Mouse (Mus musculus): ENCODE data around the gene Gm20388. TPM values are rescaled to one million over a fixed set of nuclear protein-coding genes. Genes with fewer than 3 reads are reported as not detected.

Gene Gm20388
- polyA plus RNA-seq, 1 experiment from 2014 or later, result 5.5 TPM

DNA sequence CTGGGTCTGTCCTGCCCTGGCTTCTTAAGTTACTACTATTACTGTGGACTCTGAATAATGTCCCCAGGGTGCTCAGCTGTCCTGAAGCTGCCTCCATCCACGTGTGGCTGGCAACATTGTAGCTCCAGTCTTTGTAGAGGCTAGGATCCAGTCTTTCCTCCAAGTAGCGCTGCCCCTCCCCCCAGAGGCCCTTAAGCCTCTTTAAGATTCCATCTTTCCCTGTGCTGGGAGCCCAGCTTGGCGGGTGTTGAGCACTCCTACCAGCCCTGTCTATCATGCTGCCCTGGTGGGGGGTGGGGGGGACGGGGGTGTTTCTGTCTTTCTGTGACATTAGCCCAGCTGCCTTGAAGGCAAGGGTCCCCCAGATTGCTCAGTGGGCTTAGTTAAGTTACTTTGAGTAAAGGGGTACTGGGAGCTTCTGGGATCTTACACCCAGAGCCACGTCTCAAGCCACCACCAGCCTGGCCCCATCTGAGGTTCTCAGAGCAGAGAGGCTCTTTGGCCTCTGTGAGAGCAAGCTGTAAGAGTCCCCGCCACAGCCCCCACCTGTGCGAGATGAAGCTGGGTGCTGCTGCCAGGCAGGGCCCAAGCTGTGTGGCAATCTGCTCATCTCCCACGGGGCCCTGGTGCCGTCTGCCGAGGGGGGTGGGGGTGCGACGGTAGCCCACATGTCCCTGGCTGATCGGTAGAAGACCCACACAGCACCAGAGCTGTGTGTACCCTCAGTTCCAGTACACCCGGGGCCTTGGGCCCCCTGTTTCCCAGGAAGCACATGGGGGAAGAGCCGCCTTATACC is 646.7 kb downstream of the Gm20388 start:
- Histone ChIP-seq H3K36me3 (replicated peaks) (peaks cover 49% of the 10 kb centered on the region), H3K4me1 (peaks cover 100% of the 10 kb centered on the region), H3K4me3 (peak overlapping the region; percentile 24; the same call in 1 of the 2 replicates), H3K27me3 (ENCODE audit: poor library complexity, severe bottlenecking) (peaks cover 38% of the 10 kb centered on the region), H3K27ac (peak overlapping the region; percentile 86), H3K9me3 (no peaks in the 10 kb centered on the region)
- 51% methylated on average over 15 of the region's 15 CpGs for WGBS
- no peak for DNase-seq (ENCODE audit: extremely low spot score, low spot score)

DNA sequence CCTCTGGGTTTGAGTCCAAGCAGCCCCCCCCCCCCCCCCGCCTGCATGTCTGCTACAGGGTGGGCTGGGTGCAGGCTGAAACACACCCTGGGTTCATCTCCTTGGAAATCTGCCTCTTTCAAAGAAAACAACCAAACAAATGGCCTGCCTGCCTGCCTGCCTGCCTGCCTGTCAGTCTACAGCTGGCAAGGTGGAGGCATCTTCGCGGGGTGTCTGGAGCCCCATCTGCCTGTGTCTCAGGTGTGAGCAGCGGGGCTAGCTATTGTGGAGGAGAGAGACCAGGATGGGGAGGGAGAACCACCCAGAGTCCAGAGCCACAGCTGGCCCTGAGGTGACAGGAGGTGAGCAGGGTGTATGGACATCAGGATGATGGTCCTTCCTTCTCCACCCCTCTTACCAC is 647.5 kb downstream of the Gm20388 start:
- peaks cover 100% of the 10 kb centered on the region for H3K4me1 ChIP-seq
- no peak overlapping the region for H3K4me3 ChIP-seq
- H3K9me3 ChIP-seq, result no peaks in the 10 kb centered on the region
- no peak for DNase-seq (ENCODE audit: extremely low spot score, low spot score)
- H3K27me3 ChIP-seq (ENCODE audit: poor library complexity, severe bottlenecking), result peaks cover 35% of the 10 kb centered on the region
- H3K27ac ChIP-seq, result peak overlapping the region; percentile 86; the same call in 1 of the 2 replicates
- 67% methylated on average over 4 of the region's 4 CpGs for WGBS
- peaks cover 51% of the 10 kb centered on the region for H3K36me3 ChIP-seq (replicated peaks)

DNA sequence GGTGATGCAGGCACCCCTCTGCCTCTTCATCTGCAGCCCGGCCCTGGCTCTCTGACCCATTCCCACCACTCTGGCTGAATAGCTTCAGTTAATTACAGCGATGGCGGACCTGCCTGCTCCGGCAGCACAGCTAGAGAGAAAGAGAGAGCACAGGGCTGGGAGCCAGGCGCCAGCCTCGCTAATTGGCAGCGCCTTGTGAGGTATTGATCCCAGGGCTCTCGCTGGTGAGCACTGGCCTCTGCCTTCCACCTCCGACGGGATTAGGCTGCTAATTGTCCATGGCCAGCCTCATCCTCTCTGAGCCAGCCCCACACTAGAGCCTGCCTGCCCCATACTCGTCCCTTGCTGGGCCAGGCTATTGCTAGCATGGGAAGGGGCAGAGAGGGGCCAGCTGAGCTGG is 649.0 kb downstream of the Gm20388 start:
- Histone ChIP-seq H3K4me1 (peaks cover 100% of the 10 kb centered on the region), H3K4me3 (peak overlapping the region; percentile 15; the same call in 1 of the 2 replicates), H3K36me3 (replicated peaks) (peaks cover 47% of the 10 kb centered on the region), H3K27ac (peak overlapping the region; percentile 86), H3K27me3 (ENCODE audit: poor library complexity, severe bottlenecking) (peaks cover 28% of the 10 kb centered on the region), H3K9me3 (no peaks in the 10 kb centered on the region)
- DNase-seq (ENCODE audit: extremely low spot score, low spot score), result peak; percentile 82
- 13% methylated on average over 11 of the region's 11 CpGs for WGBS

GRCm38 (mm10) chr8:120560535-120560934 is 649.9 kb downstream of the Gm20388 start:
- Histone ChIP-seq H3K27ac (peak overlapping the region; percentile 86), H3K27me3 (ENCODE audit: poor library complexity, severe bottlenecking) (peaks cover 25% of the 10 kb centered on the region), H3K4me3 (peak overlapping the region; percentile 15; the same call in 1 of the 2 replicates), H3K9me3 (no peaks in the 10 kb centered on the region), H3K36me3 (replicated peaks) (peaks cover 39% of the 10 kb centered on the region), H3K4me1 (peaks cover 100% of the 10 kb centered on the region)
- DNase-seq (ENCODE audit: extremely low spot score, low spot score), result no peak
- WGBS, result 68% methylated on average over 5 of the region's 5 CpGs

GRCm38 (mm10) chr8:120561539-120562435 is 651.1 kb downstream of the Gm20388 start:
- H3K27me3 ChIP-seq (ENCODE audit: poor library complexity, severe bottlenecking), result peaks cover 29% of the 10 kb centered on the region
- WGBS, result 84% methylated on average over 22 of the region's 22 CpGs
- H3K4me1 ChIP-seq, result peaks cover 100% of the 10 kb centered on the region
- no peaks in the 10 kb centered on the region for H3K9me3 ChIP-seq
- no peak for DNase-seq (ENCODE audit: extremely low spot score, low spot score)
- peaks cover 40% of the 10 kb centered on the region for H3K36me3 ChIP-seq (replicated peaks)
- peak overlapping the region; percentile 80; the same call in 1 of the 2 replicates for H3K27ac ChIP-seq
- no peak overlapping the region for H3K4me3 ChIP-seq

DNA sequence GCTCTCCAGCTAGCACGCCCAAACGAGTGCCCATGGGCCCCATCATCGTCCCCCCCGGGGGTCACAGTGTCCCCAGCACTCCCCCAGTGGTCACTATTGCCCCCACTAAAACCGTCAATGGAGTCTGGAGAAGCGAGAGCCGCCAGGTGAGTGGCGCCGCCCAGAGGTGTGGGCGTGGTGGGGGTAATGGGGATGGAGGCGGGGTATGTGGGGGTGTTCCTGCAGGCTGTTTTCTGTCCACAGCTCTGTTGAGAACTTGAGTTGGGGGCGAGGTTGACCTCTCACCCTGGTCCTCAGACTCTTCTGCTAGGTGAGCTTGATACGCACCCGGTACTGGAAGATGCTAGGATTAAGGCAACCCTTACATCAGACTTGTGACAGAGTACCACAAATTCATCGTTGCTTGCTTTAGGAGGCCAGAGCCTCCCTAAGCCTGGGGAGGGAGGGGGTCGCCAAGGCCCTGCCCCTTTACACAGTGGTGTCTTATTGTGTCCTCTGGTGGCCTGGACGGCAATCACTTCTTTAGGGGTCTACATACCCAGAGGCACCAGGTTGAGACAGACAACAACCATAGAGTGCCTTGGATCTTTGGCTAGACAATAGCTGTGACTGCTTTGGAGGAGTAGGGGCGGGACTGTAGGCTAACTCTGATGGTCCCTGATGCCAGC is 652.2 kb downstream of the Gm20388 start:
- Histone ChIP-seq H3K36me3 (replicated peaks) (peaks cover 50% of the 10 kb centered on the region), H3K27ac (peak overlapping the region; percentile 80), H3K9me3 (no peaks in the 10 kb centered on the region; the same call in 1 of the 2 replicates), H3K4me1 (peaks cover 94% of the 10 kb centered on the region), H3K4me3 (peak overlapping the region; percentile 24; the same call in 1 of the 2 replicates), H3K27me3 (ENCODE audit: poor library complexity, severe bottlenecking) (peaks cover 24% of the 10 kb centered on the region)
- WGBS, result 76% methylated on average over 18 of the region's 18 CpGs
- DNase-seq (ENCODE audit: extremely low spot score, low spot score), result no peak

DNA sequence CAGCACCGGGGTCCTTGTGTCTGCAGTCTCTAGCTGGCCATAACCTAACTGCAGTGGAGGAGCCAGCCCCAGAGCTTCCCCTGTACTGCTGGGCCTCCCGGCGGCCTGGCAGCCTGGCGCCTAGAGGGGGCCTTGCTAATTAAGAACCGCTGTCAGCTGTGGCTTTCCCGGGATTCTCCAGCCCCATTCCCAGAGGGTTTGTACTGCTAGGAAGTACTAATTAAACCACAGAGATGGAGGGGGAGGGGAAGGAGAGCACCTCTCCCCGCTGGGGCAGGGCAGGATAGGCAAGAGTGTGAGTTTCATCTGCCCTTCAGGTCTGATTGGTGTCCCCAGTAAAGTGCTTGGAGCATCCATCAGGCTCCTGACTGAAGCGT is 652.7 kb downstream of the Gm20388 start:
- H3K4me3 ChIP-seq, result peak overlapping the region; percentile 24; the same call in 1 of the 2 replicates
- H3K9me3 ChIP-seq, result peaks cover 5% of the 10 kb centered on the region; the same call in 1 of the 2 replicates
- peak overlapping the region; percentile 80 for H3K27ac ChIP-seq
- H3K27me3 ChIP-seq (ENCODE audit: poor library complexity, severe bottlenecking), result peaks cover 19% of the 10 kb centered on the region
- peaks cover 92% of the 10 kb centered on the region for H3K4me1 ChIP-seq
- H3K36me3 ChIP-seq (replicated peaks), result peaks cover 55% of the 10 kb centered on the region
- 7% methylated on average over 8 of the region's 8 CpGs for WGBS
- peak; percentile 64 for DNase-seq (ENCODE audit: extremely low spot score, low spot score)

- H3K4me3 ChIP-seq, result peak overlapping the region; percentile 24; the same call in 1 of the 2 replicates
- peaks cover 58% of the 10 kb centered on the region for H3K36me3 ChIP-seq (replicated peaks)
- DNase-seq (ENCODE audit: extremely low spot score, low spot score), result peak; percentile 67
Observed at GRCm38 (mm10) chr8:120563851-120564837, 653.5 kb downstream of the Gm20388 start.

GRCm38 (mm10) chr8:120565151-120565711 is 654.6 kb downstream of the Gm20388 start:
- DNase-seq (ENCODE audit: extremely low spot score, low spot score), result no peak
- H3K36me3 ChIP-seq (replicated peaks), result peaks cover 69% of the 10 kb centered on the region
- H3K27ac ChIP-seq, result peak overlapping the region; percentile 78
- no peak overlapping the region for H3K4me3 ChIP-seq
- H3K4me1 ChIP-seq, result peaks cover 82% of the 10 kb centered on the region
- WGBS, result 16% methylated on average over 7 of the region's 7 CpGs
- H3K9me3 ChIP-seq, result peaks cover 12% of the 10 kb centered on the region; the same call in 1 of the 2 replicates
- peaks cover 14% of the 10 kb centered on the region for H3K27me3 ChIP-seq (ENCODE audit: poor library complexity, severe bottlenecking)

More at GRCm38 (mm10) chr8:120563851-120564837, 653.5 kb downstream of the Gm20388 start:
- Histone ChIP-seq H3K4me1 (peaks cover 84% of the 10 kb centered on the region), H3K9me3 (peaks cover 12% of the 10 kb centered on the region; the same call in 1 of the 2 replicates), H3K27me3 (ENCODE audit: poor library complexity, severe bottlenecking) (peaks cover 14% of the 10 kb centered on the region), H3K27ac (peak overlapping the region; percentile 80)
- 25% methylated on average over 20 of the region's 20 CpGs for WGBS

- Histone ChIP-seq H3K9me3 (peaks cover 12% of the 10 kb centered on the region; the same call in 1 of the 2 replicates), H3K36me3 (replicated peaks) (peaks cover 75% of the 10 kb centered on the region), H3K4me1 (peaks cover 79% of the 10 kb centered on the region), H3K4me3 (no peak overlapping the region), H3K27me3 (ENCODE audit: poor library complexity, severe bottlenecking) (peaks cover 6% of the 10 kb centered on the region; the same call in 1 of the 2 replicates), H3K27ac (peak overlapping the region; percentile 3; the same call in 1 of the 2 replicates)
- DNase-seq (ENCODE audit: extremely low spot score, low spot score), result no peak
- WGBS, result 92% methylated on average over 8 of the region's 8 CpGs
Observed at GRCm38 (mm10) chr8:120566681-120567080, 656.0 kb downstream of the Gm20388 start.

DNA sequence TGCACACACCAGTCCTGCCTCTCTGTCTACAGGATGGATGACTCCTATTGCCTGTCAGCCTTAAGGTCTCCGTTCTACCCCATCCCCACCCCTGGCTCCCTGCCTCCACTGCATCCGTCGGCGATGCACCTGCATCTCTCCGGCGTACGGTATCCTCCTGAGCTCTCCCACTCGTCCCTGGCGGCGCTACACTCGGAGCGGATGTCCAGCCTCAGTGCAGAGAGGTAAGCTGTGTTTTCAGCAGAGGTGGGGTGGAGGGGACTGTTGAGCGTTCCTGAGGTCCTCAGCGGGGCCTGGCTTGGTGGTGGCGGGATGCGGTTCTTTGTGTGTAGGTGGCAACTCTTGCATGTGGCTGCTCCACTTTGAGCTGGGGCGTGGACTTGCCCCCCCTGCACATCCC is 657.1 kb downstream of the Gm20388 start:
- H3K4me3 ChIP-seq, result no peak overlapping the region
- H3K4me1 ChIP-seq, result peaks cover 79% of the 10 kb centered on the region

More for the DNA sequence above, 657.1 kb downstream of the Gm20388 start:
- 0 out of 2 replicates have a peak, but pooled peaks cover 4% of the 10 kb centered on the region for H3K27me3 ChIP-seq (ENCODE audit: poor library complexity, severe bottlenecking)
- WGBS, result 97% methylated on average over 17 of the region's 17 CpGs
- peaks cover 84% of the 10 kb centered on the region for H3K36me3 ChIP-seq (replicated peaks)
- no peak for DNase-seq (ENCODE audit: extremely low spot score, low spot score)
- H3K9me3 ChIP-seq, result peaks cover 12% of the 10 kb centered on the region; the same call in 1 of the 2 replicates
- peak overlapping the region; percentile 13; the same call in 1 of the 2 replicates for H3K27ac ChIP-seq
